Mouse (Mus musculus): ENCODE results near the gene Slc25a10.

The Slc25a10 gene

DNA sequence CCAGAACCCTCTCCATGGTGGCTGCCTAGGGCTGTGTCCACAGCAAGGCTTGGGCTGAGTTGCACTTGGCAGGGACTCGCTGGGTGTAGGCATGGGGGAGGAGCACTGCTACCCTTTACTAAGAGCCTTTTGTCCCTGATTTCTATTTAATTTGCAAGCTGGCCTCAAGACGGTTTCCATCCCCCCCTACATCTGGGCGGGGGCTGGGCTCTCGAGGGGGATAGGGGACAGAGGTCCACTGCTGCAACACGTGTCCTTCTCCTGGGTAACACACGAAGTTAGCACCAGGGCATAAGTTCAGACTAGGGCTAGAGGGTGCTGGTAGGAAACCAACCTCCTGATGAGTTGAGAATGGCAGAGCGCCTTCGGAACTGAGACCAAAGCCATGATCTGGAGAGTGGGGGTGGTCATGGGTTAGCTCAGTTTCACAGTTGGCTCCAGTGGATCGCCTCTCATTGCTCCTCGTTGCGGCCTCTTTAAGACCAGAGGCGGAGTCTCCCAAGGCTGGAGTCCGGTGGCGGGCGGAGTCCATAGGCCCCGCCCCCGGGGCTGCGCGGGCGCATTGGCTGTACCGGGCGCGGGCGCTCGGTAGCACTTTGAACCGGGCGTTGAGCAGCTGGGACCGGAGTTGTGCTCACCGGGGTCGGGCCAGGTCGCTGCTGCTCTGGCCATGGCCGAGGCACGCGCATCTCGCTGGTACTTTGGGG is at the start of gene Slc25a10:
TSS of gene Slc25a10 (plus strand) at position 524 of the 707 bp plus-strand sequence.
- in situ Hi-C loops (cut with MboI; ENCODE audit: low pct_unique_long_range_greater_than_20kb in 1 of 2, low sequenced_read_pairs in 2 of 2, unreplicated experiment in 1 of 2) = no loop called here

DNA sequence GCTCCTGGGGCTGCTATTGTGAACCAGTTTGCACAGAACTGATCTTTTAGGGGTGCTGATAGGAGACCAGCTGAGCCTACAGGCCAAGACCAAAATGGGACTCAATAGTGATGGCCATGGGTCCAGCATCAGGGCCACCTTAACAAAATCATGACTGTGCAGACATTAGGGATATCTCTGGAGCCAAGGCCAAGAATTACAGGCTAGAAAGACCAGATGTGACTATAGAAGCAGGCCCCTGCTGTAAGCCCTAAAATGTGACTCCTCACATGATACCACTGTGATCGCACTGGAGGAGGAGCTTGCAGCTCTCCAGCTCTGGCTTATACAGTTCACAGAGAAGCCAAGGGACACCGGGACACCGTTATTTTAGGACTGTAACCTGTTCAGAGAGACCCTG is 49.3 kb upstream of the Slc25a10 start, which contains the start of gene Tspan10:
TSS of gene Tspan10 (plus strand) at position 301 of the 400 bp plus-strand sequence.
- in situ Hi-C loops (cut with MboI; ENCODE audit: low pct_unique_long_range_greater_than_20kb in 1 of 2, low sequenced_read_pairs in 2 of 2, unreplicated experiment in 1 of 2) = no loop called here

DNA sequence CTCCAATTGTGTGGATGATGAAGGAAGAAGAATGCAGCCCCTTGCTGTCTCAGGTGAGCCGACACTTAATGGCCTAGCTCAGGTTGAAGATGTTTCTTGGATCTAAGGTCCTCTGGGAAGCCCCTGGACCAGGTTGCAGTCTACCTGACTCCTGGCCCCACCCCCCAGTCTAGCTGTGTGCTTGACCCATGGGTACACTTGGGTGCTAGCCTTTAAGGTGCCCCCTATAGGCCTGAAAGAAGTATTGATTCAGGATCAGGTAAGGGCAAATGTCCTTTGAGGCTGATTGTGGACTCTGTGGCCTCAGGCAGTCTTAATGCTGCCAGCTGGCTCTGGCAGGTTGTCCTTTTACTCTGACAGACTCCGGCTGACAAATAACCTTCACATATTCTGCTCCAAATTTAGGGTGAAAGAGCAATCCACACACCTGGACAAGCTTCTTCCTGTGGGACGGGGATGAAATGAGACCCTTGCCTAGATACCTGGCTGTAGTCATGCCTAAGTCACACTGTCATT is 48.8 kb upstream of the Slc25a10 start:
- in situ Hi-C loops (cut with MboI; ENCODE audit: low pct_unique_long_range_greater_than_20kb in 1 of 2, low sequenced_read_pairs in 2 of 2, unreplicated experiment in 1 of 2) = no loop called here

DNA sequence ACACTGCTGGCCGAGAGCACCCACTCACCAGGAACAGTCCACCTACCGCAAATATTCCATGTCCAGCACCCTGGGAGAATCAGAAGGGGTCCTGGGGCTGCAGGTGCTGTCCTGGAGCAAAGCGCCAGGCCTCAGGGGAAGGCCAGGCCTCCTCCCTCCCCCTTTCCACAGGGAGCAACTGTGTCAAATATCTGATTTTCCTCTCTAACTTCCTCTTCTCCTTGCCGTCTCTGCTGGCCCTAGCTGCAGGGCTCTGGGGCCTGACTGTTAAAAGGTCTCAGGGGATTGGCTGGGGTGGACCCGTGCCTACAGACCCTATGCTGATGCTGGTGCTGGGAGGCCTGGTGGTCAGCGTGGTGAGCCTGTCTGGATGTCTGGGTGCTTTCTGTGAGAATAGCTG is 47.5 kb upstream of the Slc25a10 start:
- in situ Hi-C loops (cut with MboI; ENCODE audit: low pct_unique_long_range_greater_than_20kb in 1 of 2, low sequenced_read_pairs in 2 of 2, unreplicated experiment in 1 of 2) = no loop called here

DNA sequence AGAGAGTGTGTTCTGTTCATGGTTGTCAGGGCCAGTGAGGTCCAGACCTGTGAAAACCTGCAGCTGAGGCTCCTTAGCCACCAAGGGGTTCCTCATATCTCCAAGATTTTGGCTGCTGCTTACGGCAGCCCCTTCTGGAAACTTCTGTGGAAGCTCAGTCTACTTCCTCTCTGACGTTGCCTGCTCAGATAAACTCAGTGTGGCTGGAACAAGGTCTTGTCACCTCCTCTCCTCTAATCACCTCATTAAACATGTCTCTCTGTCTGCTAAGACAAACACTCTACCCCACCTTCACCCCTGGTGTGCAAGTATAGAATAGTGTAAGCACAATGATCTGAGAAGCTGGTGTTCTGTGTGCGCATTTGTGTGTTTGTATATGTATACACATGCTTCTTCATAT is 46.2 kb upstream of the Slc25a10 start:
- in situ Hi-C loops (cut with MboI; ENCODE audit: low pct_unique_long_range_greater_than_20kb in 1 of 2, low sequenced_read_pairs in 2 of 2, unreplicated experiment in 1 of 2) = no loop called here

DNA sequence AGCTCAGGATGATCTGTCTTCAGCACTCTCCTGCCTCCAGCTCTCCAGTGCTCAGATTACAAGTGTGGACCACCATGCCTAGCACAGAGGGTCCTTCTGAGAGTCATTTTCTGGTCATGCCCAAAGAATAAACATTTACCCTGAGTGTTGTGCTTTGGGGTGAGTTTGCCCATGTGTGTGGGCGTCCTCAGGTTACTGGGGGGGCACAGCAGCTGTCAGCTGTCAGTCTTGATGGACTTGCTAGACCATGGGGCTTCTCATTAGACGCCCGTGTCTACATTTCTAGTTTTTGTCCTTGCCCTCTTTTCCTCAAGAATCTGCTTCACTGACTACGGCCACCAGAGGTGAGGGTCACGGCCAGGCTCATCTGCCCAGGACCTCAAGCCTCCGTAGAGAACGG is 44.5 kb upstream of the Slc25a10 start:
- in situ Hi-C loops (cut with MboI; ENCODE audit: low pct_unique_long_range_greater_than_20kb in 1 of 2, low sequenced_read_pairs in 2 of 2, unreplicated experiment in 1 of 2) = no loop called here

DNA sequence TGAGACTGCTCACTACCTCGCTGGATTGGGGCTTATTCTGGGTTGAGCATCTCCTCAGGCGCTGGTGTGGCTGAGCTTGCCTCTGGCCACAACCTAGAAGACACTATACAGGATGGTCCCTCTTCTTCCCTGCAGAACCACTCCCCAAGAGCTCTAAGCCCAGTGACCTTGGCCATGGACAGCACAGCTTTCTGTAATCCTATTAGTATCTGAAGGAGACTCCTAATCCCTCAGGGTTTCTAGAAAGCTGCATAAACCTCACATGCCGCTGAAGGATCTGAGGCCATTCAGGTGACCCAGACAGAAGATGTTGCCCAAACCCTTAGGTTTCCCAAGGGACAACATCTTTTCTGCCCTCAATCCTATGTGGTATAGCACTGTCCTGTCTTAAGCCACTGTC is 39.4 kb upstream of the Slc25a10 start:
- in situ Hi-C loops (cut with MboI; ENCODE audit: low pct_unique_long_range_greater_than_20kb in 1 of 2, low sequenced_read_pairs in 2 of 2, unreplicated experiment in 1 of 2) = no loop called here

DNA sequence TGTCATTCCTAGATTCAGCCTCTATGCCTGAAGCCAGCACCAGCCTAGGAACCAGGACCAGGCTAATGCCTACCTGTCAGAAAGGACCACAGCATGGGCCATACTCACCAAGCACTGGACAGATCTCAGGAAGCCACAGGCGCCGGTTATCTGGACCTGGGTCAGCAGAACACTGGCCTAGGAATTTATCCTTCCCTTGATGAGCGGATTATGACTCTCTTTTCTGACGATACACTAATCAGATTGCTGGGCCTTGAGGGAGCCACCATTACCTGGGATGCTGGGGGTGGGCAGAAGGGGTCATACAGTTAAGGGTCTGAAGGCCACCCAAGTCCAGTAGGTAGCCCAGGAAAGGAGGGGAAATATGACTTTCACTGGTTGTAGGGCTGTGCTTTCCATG is 38.3 kb upstream of the Slc25a10 start, which contains the start of gene Pde6g:
TSS of gene Pde6g (minus strand) at position 195 of the 400 bp plus-strand sequence.
- in situ Hi-C loops (cut with MboI; ENCODE audit: low pct_unique_long_range_greater_than_20kb in 1 of 2, low sequenced_read_pairs in 2 of 2, unreplicated experiment in 1 of 2) = no loop called here

DNA sequence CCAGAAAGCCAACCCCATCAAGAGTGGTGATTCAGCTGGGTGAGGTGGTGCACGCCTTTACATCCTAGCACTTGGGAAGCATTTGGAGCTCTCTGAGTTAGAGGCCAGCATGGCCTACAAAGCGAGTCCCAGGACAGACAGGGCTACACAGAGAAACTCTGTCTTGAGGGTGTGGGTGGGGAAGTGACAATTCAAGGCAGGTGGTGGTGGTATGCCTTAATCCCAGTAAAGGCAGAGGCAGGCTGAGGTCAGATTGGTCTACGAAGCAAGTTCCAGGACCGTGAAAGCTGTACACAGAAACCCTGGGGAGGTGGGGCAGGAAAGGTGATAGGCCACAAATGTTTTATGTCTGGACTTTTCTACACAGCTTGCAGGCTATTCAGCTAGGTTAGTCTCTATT is 36.7 kb upstream of the Slc25a10 start:
- in situ Hi-C loops (cut with MboI; ENCODE audit: low pct_unique_long_range_greater_than_20kb in 1 of 2, low sequenced_read_pairs in 2 of 2, unreplicated experiment in 1 of 2) = no loop called here

DNA sequence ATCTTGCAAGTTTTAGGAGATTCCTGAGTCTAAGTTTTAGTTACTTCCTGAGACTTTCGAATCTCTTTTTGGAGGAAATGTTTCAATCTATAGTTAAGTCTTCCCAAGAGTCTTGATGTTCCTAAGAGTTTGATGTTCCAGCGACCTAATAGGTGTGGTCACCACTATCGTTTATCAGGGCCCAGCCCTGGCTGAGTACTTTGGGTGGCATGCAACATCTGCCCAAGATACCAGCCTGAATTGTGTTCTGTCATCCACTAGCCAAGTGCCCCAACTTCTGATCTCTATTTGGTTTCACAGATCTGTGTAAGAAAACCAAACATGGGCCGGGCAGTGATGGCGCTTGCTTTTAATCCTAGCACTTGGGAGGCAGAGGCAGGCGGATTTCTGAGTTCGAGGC is 36.2 kb upstream of the Slc25a10 start:
- in situ Hi-C loops (cut with MboI; ENCODE audit: low pct_unique_long_range_greater_than_20kb in 1 of 2, low sequenced_read_pairs in 2 of 2, unreplicated experiment in 1 of 2) = no loop called here

DNA sequence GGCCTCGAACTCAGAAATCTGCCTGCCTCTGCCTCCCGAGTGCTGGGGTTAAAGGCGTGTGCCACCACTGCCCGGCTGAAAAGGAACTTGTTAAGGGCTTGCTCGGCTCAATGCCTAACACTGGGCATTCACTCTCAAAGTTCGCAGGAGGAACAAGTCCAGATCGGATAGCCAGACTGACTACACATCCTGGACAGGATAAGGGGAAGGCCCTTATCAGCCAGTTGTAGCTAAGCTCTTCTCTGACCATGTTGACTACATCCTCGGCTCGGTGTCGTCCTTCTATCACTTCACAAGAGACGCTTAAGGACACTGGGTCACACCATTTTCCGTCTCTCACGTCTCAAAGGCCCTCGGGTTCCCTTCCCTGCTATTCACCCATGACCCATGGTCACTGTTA is 34.3 kb upstream of the Slc25a10 start:
- in situ Hi-C loops (cut with MboI; ENCODE audit: low pct_unique_long_range_greater_than_20kb in 1 of 2, low sequenced_read_pairs in 2 of 2, unreplicated experiment in 1 of 2) = no loop called here

DNA sequence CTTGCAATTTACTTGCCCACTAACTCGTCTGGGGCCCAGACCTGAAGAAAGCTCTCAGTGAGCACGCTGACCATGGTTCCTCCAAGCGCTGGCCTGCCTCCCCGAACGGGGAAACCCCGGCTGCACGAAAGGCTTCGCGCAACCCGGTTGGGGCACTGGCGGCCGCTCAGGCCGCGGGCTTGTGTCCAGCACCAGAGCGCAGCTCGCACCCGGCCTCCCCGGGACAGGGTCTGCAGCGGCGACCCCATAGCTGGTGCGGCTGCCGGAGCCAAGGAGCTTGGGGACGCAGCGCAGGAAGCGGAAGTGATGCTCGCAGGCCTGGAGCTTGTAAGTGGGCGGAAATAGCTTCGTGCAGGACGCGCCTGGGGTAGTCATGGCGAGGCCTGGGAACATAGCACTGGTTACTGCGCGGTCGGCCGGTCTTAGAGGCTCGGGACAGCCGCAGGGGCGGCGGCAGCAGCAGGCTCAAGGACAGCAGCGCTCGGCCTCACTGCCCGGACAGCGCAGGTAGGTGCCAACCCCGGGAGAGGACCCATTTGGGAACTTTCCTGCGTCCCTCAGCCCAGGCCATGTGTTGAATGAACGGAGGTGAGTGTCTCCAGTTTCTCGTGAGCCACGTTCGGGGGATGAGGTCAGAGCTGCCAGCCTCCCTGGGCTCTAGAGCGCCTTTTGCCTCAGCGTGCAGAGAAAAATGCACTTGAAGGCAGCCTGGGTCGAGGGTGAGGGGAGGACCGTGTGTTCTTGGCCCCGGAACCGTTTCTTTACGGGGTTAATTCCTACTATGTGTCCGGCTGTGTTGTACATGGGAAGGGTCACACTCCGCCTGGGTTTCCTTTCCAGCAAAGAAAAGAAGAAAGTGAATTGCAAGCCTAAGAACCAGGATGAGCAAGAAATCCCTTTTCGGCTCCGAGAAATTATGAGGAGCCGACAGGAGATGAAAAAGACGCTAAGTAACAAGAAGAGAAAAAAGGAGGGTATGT is 33.6 kb upstream of the Slc25a10 start, which contains the start of the genes Oxld1 and Ccdc137:
TSS of gene Oxld1 (minus strand) at position 297 of the 980 bp plus-strand sequence.
TSS of gene Ccdc137 (plus strand) at position 344 of the 980 bp plus-strand sequence.
- in situ Hi-C loops (cut with MboI; ENCODE audit: low pct_unique_long_range_greater_than_20kb in 1 of 2, low sequenced_read_pairs in 2 of 2, unreplicated experiment in 1 of 2) = no loop called here

DNA sequence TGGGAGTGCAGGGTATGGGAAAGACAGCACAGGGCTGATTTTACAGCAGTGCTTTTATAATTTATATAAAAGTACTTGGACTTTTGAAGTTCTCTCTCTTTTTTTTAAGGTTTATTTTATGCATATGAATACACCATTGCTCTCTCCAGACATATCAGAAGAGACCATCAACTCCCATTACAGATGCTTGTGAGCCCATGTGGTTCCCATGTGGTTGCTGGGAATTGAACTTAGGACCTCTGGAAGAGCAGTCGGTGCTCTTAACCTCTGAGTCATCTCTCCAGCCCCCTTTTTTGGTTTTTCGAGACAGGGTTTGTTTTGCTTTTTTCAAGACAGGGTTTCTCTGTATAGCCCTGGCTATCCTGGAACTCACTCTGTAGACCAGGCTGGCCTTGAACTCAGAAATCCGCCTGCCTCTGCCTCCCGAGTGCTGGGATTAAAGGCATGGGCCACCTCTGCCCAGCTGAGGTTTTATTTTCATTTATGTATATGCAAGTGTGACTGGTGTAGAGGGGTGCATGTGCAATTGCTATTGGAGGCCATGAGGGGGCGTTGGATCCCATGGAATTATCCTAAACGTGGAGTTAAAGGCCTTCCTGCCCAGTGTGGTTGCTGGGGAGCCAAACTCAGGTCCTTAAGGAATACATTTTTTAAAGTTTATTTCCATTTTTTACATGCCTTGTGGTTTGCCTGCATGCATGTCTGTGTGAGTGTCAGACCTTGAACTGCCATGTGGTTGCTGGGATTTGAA is 32.6 kb upstream of the Slc25a10 start:
- in situ Hi-C loops (cut with MboI; ENCODE audit: low pct_unique_long_range_greater_than_20kb in 1 of 2, low sequenced_read_pairs in 2 of 2, unreplicated experiment in 1 of 2) = no loop called here

DNA sequence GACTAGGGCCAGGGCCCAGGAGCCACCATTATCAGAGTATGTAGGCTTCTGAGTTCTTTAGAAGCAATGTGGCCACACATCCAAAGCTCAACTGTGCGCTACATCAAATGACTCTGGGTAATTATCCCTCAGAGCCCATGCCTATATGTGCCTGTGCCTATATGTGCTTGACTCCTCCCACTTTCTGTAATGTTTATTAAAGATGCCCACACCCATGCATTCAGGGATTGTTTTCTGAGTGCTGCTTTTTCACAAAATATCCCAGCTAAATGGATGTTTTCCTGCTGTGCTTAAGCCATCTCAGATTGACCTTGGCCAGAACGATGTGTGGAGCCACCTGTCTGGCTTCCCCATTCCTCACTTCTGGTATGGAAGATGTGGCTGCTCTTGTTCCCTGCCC is 28.1 kb upstream of the Slc25a10 start:
- in situ Hi-C loops (cut with MboI; ENCODE audit: low pct_unique_long_range_greater_than_20kb in 1 of 2, low sequenced_read_pairs in 2 of 2, unreplicated experiment in 1 of 2) = no loop called here

DNA sequence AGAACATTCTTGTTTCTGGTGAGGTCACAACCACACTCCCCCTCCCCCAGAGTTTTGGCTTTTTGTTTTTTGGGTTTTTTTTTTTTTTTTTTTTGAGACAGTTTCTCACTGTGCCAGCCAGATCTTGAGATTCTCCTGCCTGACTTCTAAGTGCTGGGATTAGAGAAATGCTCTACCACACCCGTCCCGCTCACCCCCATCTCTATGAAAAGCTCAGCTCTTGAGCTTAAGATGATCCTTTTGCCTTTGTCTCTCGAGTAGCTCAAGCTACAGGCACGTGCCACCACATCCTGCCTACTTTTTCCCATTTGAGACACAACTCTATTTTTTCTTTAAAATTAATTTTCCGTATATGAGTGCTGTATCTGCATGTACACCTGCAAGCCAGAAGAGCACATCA is 27.3 kb upstream of the Slc25a10 start:
- in situ Hi-C loops (cut with MboI; ENCODE audit: low pct_unique_long_range_greater_than_20kb in 1 of 2, low sequenced_read_pairs in 2 of 2, unreplicated experiment in 1 of 2) = no loop called here

DNA sequence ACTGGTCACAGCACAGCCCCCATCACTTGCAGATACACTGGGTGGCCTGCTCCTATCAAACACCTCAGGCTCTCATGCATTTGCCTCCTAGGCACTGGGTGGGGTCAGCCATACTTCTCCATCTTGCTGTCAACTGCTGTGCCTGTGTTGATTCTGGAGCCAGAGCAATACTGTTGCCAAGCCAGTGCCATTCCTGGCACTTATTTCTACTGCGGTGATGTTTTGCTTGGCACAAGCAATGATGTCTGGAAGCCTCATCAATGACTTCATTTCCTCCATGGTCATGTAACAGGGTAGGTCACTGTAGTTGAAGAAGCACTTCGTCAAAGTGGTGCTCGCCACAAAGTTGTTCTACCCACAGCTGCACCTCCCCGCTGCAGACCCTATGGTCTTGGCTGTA is 26.1 kb upstream of the Slc25a10 start:
- in situ Hi-C loops (cut with MboI; ENCODE audit: low pct_unique_long_range_greater_than_20kb in 1 of 2, low sequenced_read_pairs in 2 of 2, unreplicated experiment in 1 of 2) = no loop called here

DNA sequence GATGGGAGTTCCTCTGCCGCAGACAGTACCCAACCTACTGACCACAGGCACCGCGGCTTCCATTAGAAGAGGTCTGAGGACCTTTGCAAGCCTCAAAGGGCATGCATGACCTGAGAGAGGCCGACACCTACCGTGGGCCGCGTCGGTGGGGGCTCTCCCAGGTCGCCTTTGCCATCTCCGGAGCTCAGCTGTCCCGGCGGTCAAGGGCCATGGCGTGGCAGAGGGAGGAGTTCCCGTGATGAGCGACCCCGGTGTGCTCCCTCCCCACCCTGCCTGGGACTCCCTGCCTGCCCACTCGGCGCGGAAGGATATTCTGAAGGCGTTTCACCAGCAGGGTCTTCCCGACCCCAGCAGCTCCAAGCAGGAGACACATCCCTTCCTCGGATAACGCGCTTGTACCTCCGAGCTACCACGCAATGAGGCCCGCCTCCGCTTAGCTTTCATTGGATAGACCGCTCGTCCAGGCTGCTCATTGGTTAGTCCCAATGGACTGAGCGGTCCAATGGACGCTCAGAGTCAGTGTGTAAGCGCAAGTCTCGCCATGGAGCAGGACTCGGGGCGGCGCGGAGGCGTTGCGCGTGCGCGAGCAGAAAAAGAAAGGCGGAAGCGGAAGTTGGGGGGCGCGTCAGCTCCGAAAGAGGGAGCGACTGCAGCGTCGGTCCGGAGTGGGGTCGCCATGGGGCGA is 24.4 kb upstream of the Slc25a10 start, which contains the start of gene Arl16:
TSS of gene Arl16 (minus strand) at position 557 of the 685 bp plus-strand sequence.
- in situ Hi-C loops (cut with MboI; ENCODE audit: low pct_unique_long_range_greater_than_20kb in 1 of 2, low sequenced_read_pairs in 2 of 2, unreplicated experiment in 1 of 2) = no loop called here

DNA sequence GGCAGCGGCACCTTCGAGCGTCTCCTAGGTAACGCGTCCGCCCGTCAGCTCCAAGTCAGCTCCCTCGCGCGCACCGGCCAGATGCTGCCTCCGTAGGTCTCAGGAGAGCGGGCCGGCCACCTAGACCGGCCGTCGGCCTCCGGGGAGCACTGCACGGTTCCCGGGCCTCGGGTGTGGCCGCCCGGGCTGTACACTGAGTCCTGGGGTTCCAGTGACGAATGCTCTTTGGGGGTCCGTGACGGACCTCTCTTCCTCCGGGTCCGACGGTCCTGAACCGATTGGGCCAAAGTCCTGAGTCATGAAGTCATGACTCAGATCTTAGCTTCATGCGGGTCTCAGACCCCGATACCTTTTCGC is 23.9 kb upstream of the Slc25a10 start:
- in situ Hi-C loops (cut with MboI; ENCODE audit: low pct_unique_long_range_greater_than_20kb in 1 of 2, low sequenced_read_pairs in 2 of 2, unreplicated experiment in 1 of 2) = no loop called here

All from mouse embryonic stem cell (cell line).